Mouse (Mus musculus) kidney, embryonic 14.5 days (tissue): Measurements from ENCODE around the gene Olfr283. TPM values are rescaled to one million over a fixed set of nuclear protein-coding genes. Genes with fewer than 3 reads are reported as not detected.

Experiments
- ATAC-seq: fragments of 200-750 bp; cut with Nextera tagmentation; 2 replicates; pipeline ENCODE4 v1.8.0; 2017; ENCODE audit warnings: moderate number of reproducible peaks, mild to moderate bottlenecking, moderate TSS enrichment, moderate library complexity; ENCODE audit not compliant: low FRiP score, low TSS enrichment
- H3K27ac ChIP-seq: fragments of 300-500 bp; sonication (generic); 2 replicates; pipeline ENCODE4 v1.5.1; 2014; ENCODE audit warnings: low read depth, mild to moderate bottlenecking, low read length, moderate library complexity, mixed read lengths
- H3K27me3 ChIP-seq: fragments of 300-500 bp; sonication (generic); 2 replicates; pipeline ENCODE4 v1.6.1; 2014; ENCODE audit warnings: mild to moderate bottlenecking, low read length; ENCODE audit not compliant: control insufficient read depth, insufficient read depth
- H3K36me3 ChIP-seq: fragments of 300-500 bp; sonication (generic); 2 replicates; pipeline ENCODE4 v1.6.1; 2014; ENCODE audit warnings: low read length, mixed read lengths; ENCODE audit not compliant: control insufficient read depth, insufficient read depth
- H3K4me1 ChIP-seq: fragments of 300-500 bp; sonication (generic); 2 replicates; pipeline ENCODE4 v1.6.1; 2014; ENCODE audit warnings: low read length, mixed read lengths; ENCODE audit not compliant: control insufficient read depth, insufficient read depth
- H3K4me2 ChIP-seq: fragments of 300-500 bp; sonication (generic); replicated peaks from 2 replicates; pipeline ENCODE4 v1.6.1; 2014; ENCODE audit warnings: low read depth, mild to moderate bottlenecking, low read length
- H3K4me3 ChIP-seq: fragments of 300-500 bp; sonication (generic); 2 replicates; pipeline ENCODE4 v1.5.1; 2014; ENCODE audit warnings: mild to moderate bottlenecking, low read length
- H3K9ac ChIP-seq: fragments of 300-500 bp; sonication (generic); 2 replicates; pipeline ENCODE4 v1.6.1; 2014; ENCODE audit warnings: low read depth, mild to moderate bottlenecking, low read length, moderate library complexity
- H3K9me3 ChIP-seq: fragments of 300-500 bp; sonication (generic); 2 replicates; pipeline ENCODE4 v1.6.1; 2016; ENCODE audit warnings: low read length; ENCODE audit not compliant: control insufficient read depth
- WGBS: fragments of 180-500 bp; shearing (Covaris S2); extraction: QIAGEN DNeasy Blood & Tissue Kit; methylation state at CpG from one replicate; pipeline ENCODE4 v1.1.7; 2014; 5-methylcytosine and 5-hydroxymethylcytosine counted together
- polyA plus RNA-seq: library from polyadenylated mRNA; unstranded; fragments of >200 nt; fragmentation: Nextera tagmentation; extraction: Ambion mirVana; gene quantifications from 2 replicates; pipeline ENCODE4 v1.2.1, GENCODE M21; 2014

The Olfr283 gene
- polyA plus RNA-seq, 1 experiment from 2014 or later = not detected

DNA sequence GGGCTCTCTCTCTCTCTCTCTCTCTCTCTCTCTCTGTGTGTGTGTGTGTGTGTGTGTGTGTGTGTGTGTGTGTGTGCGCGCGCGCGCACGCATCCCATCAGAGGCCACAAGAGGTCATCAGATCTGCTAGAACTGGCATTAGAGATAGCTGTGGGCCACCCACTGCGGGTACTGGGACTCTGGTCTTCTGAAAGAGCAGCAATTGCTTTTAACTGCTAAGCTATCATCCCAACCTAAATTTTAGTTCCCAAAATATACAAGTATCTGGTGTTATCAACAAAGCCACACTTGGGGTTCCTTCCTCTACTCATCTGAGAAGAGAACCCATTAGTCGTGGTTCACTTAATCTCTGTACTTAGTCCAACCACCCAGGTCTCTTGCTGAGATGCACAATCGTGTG is 29.5 kb upstream of the Olfr283 start:
- H3K4me1 ChIP-seq = no peaks in the 10 kb centered on the region
- H3K4me3 ChIP-seq = no peak overlapping the region
- no peak overlapping the region for H3K4me2 ChIP-seq
- peaks cover 5% of the 10 kb centered on the region; the same call in 1 of the 2 replicates for H3K9me3 ChIP-seq
- H3K27ac ChIP-seq = no peak overlapping the region
- H3K27me3 ChIP-seq = no peaks in the 10 kb centered on the region
- no peaks in the 10 kb centered on the region for H3K36me3 ChIP-seq
- WGBS = 91% methylated on average over 9 of the region's 9 CpGs
- no peak overlapping the region for H3K9ac ChIP-seq
- no peak for ATAC-seq

DNA sequence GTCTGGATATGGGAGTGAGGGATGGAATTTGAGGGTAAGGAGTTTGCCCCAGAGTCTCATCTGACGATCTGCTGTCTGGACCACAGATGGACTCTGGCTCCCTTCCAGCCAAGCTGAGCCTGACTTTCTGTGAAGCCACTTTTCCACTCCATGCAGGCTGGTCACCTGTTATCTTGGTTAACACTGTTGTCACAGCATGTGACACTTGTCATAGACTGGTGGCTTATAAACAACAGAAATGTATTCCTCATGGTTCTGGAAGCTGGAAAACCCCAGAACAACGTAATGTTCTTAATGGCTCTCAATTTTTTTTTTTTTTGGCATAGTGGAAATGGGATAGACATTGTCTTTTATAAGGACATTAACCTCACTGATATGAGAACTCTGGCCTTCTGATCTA is 28.9 kb upstream of the Olfr283 start:
- H3K36me3 ChIP-seq = no peaks in the 10 kb centered on the region
- H3K27me3 ChIP-seq = no peaks in the 10 kb centered on the region
- H3K27ac ChIP-seq = no peak overlapping the region
- no peaks in the 10 kb centered on the region for H3K4me1 ChIP-seq
- 96% methylated on average over 2 of the region's 2 CpGs for WGBS
- peaks cover 5% of the 10 kb centered on the region; the same call in 1 of the 2 replicates for H3K9me3 ChIP-seq
- no peak for ATAC-seq
- no peak overlapping the region for H3K9ac ChIP-seq
- no peak overlapping the region for H3K4me2 ChIP-seq
- no peak overlapping the region for H3K4me3 ChIP-seq

DNA sequence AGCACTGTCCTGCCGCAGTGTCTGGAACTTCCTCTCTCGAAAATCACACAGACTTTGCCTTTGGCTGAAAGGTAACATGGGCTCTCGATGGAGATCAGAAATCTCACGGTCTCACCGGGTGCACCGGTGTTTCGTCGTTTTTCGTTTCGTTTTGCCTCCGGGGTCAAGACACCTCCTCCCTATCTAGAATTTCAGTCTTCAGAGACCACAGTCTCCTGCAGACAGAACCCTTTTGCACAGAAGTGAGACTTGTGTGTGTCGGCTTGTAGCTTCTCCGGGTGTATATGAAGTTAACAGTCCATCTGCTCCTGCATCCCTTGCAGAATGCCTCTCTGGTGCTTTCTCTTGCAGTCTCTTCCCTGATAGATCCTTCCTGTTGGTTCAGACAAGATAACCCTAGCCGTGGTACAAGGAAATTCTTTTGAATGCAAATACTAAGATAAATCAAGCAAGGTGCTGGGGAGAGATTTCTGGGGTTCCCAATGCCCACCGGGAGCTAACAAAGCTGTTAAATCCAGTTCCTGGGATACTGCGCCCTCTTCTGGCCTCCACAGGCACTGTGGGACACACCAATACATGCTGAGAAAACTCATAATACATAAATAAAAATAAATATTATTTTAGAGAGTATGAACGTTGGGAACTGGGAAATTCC is 27.8 kb upstream of the Olfr283 start:
- no peak overlapping the region for H3K27ac ChIP-seq
- peaks cover 5% of the 10 kb centered on the region; the same call in 1 of the 2 replicates for H3K9me3 ChIP-seq
- H3K9ac ChIP-seq = no peak overlapping the region
- H3K4me2 ChIP-seq = 0 out of 2 replicates have a peak overlapping the region, but pooled peaks have one; percentile 2
- ATAC-seq = no peak
- H3K4me1 ChIP-seq = no peaks in the 10 kb centered on the region
- H3K27me3 ChIP-seq = no peaks in the 10 kb centered on the region
- H3K4me3 ChIP-seq = no peak overlapping the region; the same call in 1 of the 2 replicates
- whole genome bisulfite sequencing = 61% methylated on average over 17 of the region's 17 CpGs
- H3K36me3 ChIP-seq = no peaks in the 10 kb centered on the region

DNA sequence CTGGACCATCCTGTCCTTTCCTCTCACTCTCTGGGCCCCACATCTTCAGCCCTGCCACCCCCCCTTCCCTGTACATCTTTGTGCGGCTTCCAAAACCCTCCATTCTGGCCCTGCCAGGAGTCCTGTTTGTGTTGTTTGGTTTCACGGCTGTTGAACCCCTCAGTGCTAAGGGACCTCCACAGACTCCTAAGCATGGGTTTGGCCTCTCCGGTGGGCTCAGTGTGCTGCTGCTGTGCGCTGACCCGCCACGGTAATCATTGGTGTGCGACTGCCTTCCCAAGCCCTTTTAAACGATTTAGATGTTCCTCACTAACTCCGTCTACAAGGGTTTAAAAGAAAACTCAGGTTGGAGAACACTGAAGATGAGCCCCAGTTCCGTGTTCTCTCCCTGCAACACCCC is 21.6 kb upstream of the Olfr283 start:
- WGBS = 60% methylated on average over 10 of the region's 10 CpGs
- Histone ChIP-seq H3K9ac (no peak overlapping the region), H3K4me3 (no peak overlapping the region), H3K9me3 (peaks cover 5% of the 10 kb centered on the region; the same call in 1 of the 2 replicates), H3K27me3 (no peaks in the 10 kb centered on the region), H3K4me2 (no peak overlapping the region), H3K4me1 (peaks cover 14% of the 10 kb centered on the region; the same call in 1 of the 2 replicates), H3K27ac (no peak overlapping the region), H3K36me3 (no peaks in the 10 kb centered on the region)
- ATAC-seq = no peak

DNA sequence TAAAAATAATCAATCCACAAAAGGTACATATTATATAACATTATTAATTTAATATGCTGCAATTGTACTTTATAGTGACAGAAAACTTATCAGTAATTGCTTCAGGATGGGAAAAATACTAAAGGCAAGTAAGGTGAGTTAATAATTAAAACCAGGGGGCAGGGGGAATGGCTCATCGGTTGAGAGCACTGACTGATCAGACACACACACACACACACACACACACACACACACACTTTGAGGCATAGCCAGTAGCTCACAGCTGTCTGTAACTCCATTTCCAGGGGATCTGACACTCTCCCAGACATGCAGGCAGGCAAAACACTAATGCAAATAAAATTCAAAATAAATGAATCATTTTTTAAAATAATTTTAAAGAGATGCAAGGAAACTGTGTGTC is 16.4 kb upstream of the Olfr283 start:
- Histone ChIP-seq H3K27me3 (no peaks in the 10 kb centered on the region), H3K4me3 (no peak overlapping the region), H3K27ac (no peak overlapping the region), H3K4me2 (no peak overlapping the region), H3K9ac (no peak overlapping the region), H3K36me3 (no peaks in the 10 kb centered on the region), H3K9me3 (peaks cover 7% of the 10 kb centered on the region; the same call in 1 of the 2 replicates), H3K4me1 (peaks cover 7% of the 10 kb centered on the region; the same call in 1 of the 2 replicates)
- ATAC-seq = no peak
- WGBS = 52% methylated on average over 1 of the region's 1 CpGs

DNA sequence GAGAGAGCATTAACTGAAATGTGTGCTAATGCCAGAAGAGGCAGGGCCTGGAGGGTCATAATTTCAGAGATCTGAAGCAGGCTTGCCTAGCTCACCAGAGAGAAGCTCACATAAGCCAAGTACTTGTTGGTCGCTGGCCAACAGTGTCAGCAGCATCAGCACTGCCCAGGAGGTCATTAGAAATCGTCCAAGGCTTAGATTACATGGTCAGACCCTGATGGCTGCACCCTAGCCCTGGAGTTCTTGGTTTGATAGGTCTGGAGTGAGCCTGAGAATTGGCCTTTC is 11.1 kb upstream of the Olfr283 start:
- Histone ChIP-seq H3K9me3 (peaks cover 7% of the 10 kb centered on the region; the same call in 1 of the 2 replicates), H3K27ac (no peak overlapping the region), H3K27me3 (no peaks in the 10 kb centered on the region), H3K4me2 (no peak overlapping the region), H3K9ac (no peak overlapping the region), H3K36me3 (no peaks in the 10 kb centered on the region), H3K4me3 (no peak overlapping the region), H3K4me1 (no peaks in the 10 kb centered on the region)
- 22% methylated on average over 2 of the region's 2 CpGs for WGBS
- ATAC-seq = no peak

DNA sequence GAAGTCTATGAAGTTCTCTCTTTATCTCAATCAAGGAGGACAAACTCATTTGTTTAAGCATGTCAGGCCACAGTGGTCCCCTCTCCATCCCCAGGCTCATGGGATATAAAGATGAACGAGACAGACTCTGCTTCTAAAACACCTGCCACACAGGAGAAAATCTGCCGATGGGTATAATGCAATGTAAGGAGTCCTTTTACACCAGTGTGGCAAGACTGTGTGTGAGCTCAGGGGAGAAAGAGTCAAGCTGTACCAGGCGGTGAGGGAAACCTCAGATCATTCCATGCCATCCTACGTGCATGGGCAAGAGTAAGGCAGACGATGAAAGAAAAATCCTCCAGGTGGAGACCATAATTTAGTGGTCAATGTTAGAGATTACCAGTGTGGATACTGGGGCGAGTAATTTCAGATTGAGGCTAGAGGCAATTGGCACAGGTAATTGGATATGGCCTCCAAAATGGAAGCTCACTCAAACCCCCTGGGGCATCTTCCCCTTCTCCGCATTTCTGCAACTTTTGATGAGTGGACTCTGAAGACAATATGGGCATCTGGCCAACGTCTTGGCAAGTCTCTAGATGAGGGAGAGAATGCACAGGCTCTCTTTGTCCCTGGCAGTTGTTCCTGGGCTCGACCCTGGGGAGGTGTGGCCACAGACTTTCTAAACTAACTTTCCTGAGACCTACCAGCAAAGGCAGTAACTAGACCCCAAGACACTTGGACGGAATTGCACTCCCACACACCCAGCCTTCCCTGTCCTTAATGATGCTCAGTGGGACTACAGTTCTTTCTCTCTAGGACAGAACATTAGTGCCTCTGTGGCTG is 10.5 kb upstream of the Olfr283 start:
- no peaks in the 10 kb centered on the region for H3K36me3 ChIP-seq
- no peak overlapping the region for H3K4me3 ChIP-seq
- no peaks in the 10 kb centered on the region for H3K27me3 ChIP-seq
- H3K4me2 ChIP-seq = no peak overlapping the region
- H3K27ac ChIP-seq = no peak overlapping the region
- ATAC-seq = no peak; the same call in 1 of the 2 replicates
- WGBS = 67% methylated on average over 10 of the region's 10 CpGs
- no peaks in the 10 kb centered on the region for H3K4me1 ChIP-seq
- no peak overlapping the region for H3K9ac ChIP-seq
- H3K9me3 ChIP-seq = peaks cover 7% of the 10 kb centered on the region; the same call in 1 of the 2 replicates

DNA sequence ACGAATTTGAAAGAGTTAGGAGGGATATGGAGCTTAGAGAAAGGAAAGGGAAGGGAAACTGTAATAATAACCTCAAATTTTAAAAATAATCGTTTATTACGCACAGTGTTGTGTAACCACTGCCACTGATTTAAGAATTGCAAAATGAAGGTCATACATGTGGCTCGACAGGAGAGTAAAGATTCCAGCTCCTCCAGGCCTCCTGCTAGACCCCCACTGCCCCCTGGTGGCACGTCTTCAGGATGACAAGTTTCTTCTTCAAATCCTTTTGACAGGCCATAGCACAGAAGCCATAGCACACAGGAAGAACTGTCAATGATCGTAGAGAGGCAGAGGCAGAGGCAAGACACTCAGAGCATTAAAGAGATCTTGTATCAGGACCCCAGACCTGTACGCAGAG is 9.1 kb upstream of the Olfr283 start:
- Histone ChIP-seq H3K27ac (no peak overlapping the region), H3K36me3 (no peaks in the 10 kb centered on the region), H3K4me3 (no peak overlapping the region), H3K9ac (no peak overlapping the region), H3K9me3 (peaks cover 3% of the 10 kb centered on the region; the same call in 1 of the 2 replicates), H3K4me1 (no peaks in the 10 kb centered on the region), H3K4me2 (no peak overlapping the region), H3K27me3 (no peaks in the 10 kb centered on the region)
- WGBS = 34% methylated on average over 7 of the region's 7 CpGs
- peak; percentile 46; the same call in 1 of the 2 replicates for ATAC-seq

DNA sequence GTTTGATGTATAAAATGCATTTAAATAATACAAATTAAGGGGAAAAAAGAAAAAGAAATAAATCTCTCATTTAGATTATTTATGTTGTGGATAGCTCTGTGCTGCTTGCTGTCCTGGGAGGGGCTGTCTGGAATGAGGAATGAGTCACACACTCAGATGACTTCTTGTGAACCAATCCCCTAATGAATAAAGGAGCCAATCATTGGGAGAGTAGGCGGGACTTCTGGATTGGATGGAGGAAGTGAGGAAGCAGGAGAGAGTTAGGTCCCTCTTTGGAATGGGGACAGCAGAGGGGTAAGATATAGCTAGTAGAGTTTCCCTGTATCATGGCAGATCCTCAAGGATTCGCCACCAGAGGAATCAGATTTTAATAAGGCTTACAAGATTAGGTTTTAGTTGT is 6.9 kb upstream of the Olfr283 start:
- no peaks in the 10 kb centered on the region for H3K36me3 ChIP-seq
- WGBS = 85% methylated on average over 2 of the region's 2 CpGs
- H3K9me3 ChIP-seq = no peaks in the 10 kb centered on the region
- no peak overlapping the region for H3K27ac ChIP-seq
- no peaks in the 10 kb centered on the region for H3K27me3 ChIP-seq
- H3K9ac ChIP-seq = no peak overlapping the region
- H3K4me3 ChIP-seq = no peak overlapping the region
- no peaks in the 10 kb centered on the region for H3K4me1 ChIP-seq
- H3K4me2 ChIP-seq = no peak overlapping the region
- no peak for ATAC-seq
